Mouse (Mus musculus) neural tube, embryonic 13.5 days (tissue): ENCODE measurements at regions not wholly inside any gene's neighbourhood (a gene's known extent, or its start where the extent isn't known, plus 50 kb on each side); places are given as distances from the start of the nearest gene placed in this dataset.

ENCODE experiments used
- ATAC-seq: fragments of 200-750 bp; cut with Nextera tagmentation; 2 replicates; pipeline ENCODE4 v1.8.0; 2017; ENCODE audit warnings: low read depth, mild to moderate bottlenecking, moderate TSS enrichment, moderate library complexity
- H3K27ac ChIP-seq: fragments of 300-500 bp; sonication (generic); replicated peaks from 2 replicates; pipeline ENCODE4 v1.5.1; 2015; ENCODE audit warnings: moderate library complexity, mild to moderate bottlenecking, inconsistent platforms
- H3K27me3 ChIP-seq: fragments of 300-500 bp; sonication (generic); 2 replicates; pipeline ENCODE4 v1.6.1; 2015; ENCODE audit warnings: mild to moderate bottlenecking, inconsistent platforms
- H3K36me3 ChIP-seq: fragments of 300-500 bp; sonication (generic); 2 replicates; pipeline ENCODE4 v1.6.1; 2015; ENCODE audit warnings: mild to moderate bottlenecking, inconsistent platforms
- H3K4me1 ChIP-seq: fragments of 300-500 bp; sonication (generic); replicated peaks from 2 replicates; pipeline ENCODE4 v1.6.1; 2015; ENCODE audit warnings: inconsistent platforms
- H3K4me2 ChIP-seq: fragments of 300-500 bp; sonication (generic); 2 replicates; pipeline ENCODE4 v1.6.1; 2015; ENCODE audit warnings: inconsistent platforms, mild to moderate bottlenecking, moderate library complexity
- H3K4me3 ChIP-seq: fragments of 300-500 bp; sonication (generic); 2 replicates; pipeline ENCODE4 v1.5.1; 2015; ENCODE audit warnings: mild to moderate bottlenecking, inconsistent platforms
- H3K9ac ChIP-seq: fragments of 300-500 bp; sonication (generic); 2 replicates; pipeline ENCODE4 v1.6.1; 2015; ENCODE audit warnings: moderate library complexity, mild to moderate bottlenecking, inconsistent platforms
- H3K9me3 ChIP-seq: fragments of 300-500 bp; sonication (generic); 2 replicates; pipeline ENCODE4 v1.6.1; 2016; ENCODE audit warnings: inconsistent platforms
- WGBS: fragments of 180-500 bp; shearing (Covaris S2); methylation state at CpG from one replicate; pipeline ENCODE4 v1.1.7; 2015; 5-methylcytosine and 5-hydroxymethylcytosine counted together

DNA sequence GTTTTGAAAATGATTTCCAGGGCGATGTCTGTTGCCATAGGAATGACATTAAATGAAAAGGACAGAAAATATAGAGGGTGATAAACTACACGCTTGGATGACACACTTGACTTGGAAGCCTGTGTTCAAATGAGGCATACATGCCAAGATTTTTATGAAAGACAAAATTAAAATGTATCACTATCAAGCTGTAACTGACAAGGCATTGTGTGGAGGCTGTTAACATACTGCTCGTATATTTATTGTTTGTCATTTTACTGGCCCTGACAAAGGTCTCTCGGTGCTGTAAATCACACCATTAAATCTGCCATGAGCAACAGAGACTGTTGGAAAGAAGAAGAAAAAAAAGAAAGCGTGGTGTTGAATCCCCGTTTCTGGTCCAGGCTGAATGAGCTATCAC is 395.3 kb upstream of the Sall1 start:
- Histone ChIP-seq H3K36me3 (no peaks in the 10 kb centered on the region), H3K27ac (no peak overlapping the region), H3K4me3 (no peak overlapping the region), H3K27me3 (no peaks in the 10 kb centered on the region), H3K4me2 (no peak overlapping the region), H3K9ac (no peak overlapping the region), H3K4me1 (peaks cover 13% of the 10 kb centered on the region), H3K9me3 (no peaks in the 10 kb centered on the region)
- WGBS: 29% methylated on average over 6 of the region's 6 CpGs
- ATAC-seq: peak; percentile 47; the same call in 1 of the 2 replicates

DNA sequence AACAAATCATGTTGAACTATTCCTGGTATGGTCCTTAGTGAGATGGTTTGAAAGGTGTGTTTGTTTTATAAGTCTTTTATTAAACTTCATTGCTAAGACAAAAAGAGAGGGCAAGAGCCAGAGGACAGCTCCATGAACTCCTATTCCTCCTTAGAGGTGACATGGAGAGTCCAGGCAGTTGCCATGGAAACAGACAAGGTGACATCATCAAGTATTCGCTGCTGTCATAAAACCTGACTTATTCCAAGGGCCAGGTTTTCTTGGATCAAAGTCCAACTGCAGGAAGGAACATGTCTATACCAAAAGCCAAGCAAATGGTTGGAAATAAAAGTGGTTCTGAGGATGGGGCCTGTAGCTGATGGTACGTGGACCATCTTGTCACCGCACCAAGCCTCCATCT is 383.0 kb upstream of the Sall1 start:
- H3K9ac ChIP-seq: no peak overlapping the region
- WGBS: 93% methylated on average over 3 of the region's 3 CpGs
- H3K4me1 ChIP-seq: no peaks in the 10 kb centered on the region
- no peak overlapping the region for H3K4me3 ChIP-seq
- H3K27ac ChIP-seq: no peak overlapping the region
- H3K36me3 ChIP-seq: no peaks in the 10 kb centered on the region
- H3K4me2 ChIP-seq: no peak overlapping the region
- no peaks in the 10 kb centered on the region for H3K9me3 ChIP-seq
- no peaks in the 10 kb centered on the region for H3K27me3 ChIP-seq
- no peak for ATAC-seq

DNA sequence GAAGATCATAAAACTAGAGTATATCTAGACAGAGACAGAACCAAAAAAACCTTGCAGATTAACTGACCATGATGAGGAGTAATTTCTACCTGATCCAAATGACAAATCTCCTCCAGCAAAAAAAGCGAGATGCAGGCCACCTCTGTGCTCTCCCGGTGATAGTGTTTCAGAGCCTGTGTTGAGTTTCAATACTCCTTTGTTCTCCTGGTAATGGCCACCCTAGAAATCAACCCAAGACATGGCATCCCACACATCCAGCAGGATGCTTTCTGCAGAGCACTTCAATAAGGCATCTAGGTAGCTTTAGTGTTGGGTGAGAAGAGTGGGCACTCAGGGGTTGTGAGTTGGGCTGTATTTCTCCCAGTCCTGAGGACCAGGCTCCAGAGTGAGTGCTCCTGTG is 371.3 kb upstream of the Sall1 start:
- WGBS: 85% methylated on average over 2 of the region's 2 CpGs
- H3K9ac ChIP-seq: no peak overlapping the region
- no peaks in the 10 kb centered on the region for H3K9me3 ChIP-seq
- no peaks in the 10 kb centered on the region for H3K4me1 ChIP-seq
- ATAC-seq: no peak
- H3K4me3 ChIP-seq: no peak overlapping the region
- H3K27ac ChIP-seq: no peak overlapping the region
- no peak overlapping the region for H3K4me2 ChIP-seq
- no peaks in the 10 kb centered on the region for H3K27me3 ChIP-seq
- no peaks in the 10 kb centered on the region for H3K36me3 ChIP-seq

DNA sequence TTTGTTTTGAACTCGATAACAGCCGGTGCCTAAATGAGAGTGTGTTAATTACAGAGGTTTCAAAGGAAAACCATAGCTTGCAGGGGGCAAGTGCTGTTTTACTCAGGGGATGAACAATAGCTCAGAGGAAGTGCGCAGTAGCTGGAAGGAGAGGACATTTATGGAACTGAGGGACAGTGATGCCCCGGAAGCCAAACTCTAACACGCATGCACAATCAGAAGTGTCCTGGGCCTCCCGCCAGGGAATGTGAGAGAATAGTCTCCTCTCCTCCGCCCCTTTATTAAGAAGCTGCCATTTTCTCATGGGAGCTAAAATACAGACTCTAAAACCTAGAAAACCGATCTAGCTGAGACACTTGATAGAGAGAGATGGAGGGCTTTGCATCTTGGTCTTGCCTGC is 368.5 kb upstream of the Sall1 start:
- Histone ChIP-seq H3K4me3 (no peak overlapping the region), H3K9ac (no peak overlapping the region), H3K36me3 (no peaks in the 10 kb centered on the region), H3K4me2 (no peak overlapping the region), H3K4me1 (no peaks in the 10 kb centered on the region), H3K27ac (no peak overlapping the region), H3K27me3 (no peaks in the 10 kb centered on the region), H3K9me3 (no peaks in the 10 kb centered on the region)
- 61% methylated on average over 8 of the region's 8 CpGs for WGBS
- no peak for ATAC-seq

DNA sequence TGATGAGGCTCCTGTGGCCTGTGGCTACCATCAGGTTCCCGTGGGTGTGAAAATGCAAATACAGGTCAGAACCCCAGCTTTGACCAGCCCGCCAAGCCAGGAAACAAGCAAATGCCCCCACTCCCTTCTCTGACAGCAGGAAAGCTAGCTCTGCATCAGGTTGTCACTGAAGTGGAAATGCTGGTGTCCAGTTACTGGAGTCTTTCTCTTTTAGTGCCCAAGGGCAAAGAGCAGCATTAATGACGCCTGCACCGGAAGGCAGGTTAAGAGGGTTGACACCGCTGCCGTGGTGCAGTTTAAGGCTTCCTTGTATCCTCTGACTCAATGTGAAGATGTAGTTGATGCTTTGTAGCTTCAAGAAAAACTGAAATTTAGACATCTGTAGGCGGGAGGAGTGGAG is 368.1 kb upstream of the Sall1 start:
- no peak for ATAC-seq

DNA sequence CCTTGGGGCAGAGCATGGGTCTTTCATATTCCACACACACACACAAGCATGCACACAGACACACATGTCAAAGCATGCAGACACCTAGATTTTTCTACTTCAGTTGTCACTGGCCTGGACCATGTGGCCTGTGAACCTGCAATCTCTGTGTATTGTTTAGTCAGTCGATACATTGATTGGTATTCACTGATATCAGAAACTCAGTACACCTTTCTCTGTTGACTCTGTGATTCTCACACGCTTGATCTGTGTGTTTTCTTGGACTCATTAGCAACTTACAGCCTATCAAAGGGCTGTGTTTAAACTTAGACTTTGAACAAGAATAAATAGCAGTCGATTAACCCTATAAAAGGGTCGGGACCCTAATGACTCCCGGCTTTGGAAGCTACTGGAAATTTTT is 362.7 kb upstream of the Sall1 start:
- Histone ChIP-seq H3K4me1 (no peaks in the 10 kb centered on the region), H3K36me3 (no peaks in the 10 kb centered on the region), H3K4me3 (no peak overlapping the region), H3K27me3 (no peaks in the 10 kb centered on the region), H3K9ac (no peak overlapping the region), H3K27ac (no peak overlapping the region), H3K4me2 (no peak overlapping the region), H3K9me3 (no peaks in the 10 kb centered on the region)
- ATAC-seq: no peak
- 91% methylated on average over 5 of the region's 5 CpGs for WGBS

More for the DNA sequence above, 368.1 kb upstream of the Sall1 start:
- Histone ChIP-seq H3K27me3 (no peaks in the 10 kb centered on the region), H3K27ac (no peak overlapping the region), H3K4me1 (no peaks in the 10 kb centered on the region), H3K4me2 (no peak overlapping the region), H3K36me3 (no peaks in the 10 kb centered on the region), H3K4me3 (no peak overlapping the region), H3K9ac (no peak overlapping the region), H3K9me3 (no peaks in the 10 kb centered on the region)
- WGBS: 32% methylated on average over 7 of the region's 7 CpGs

DNA sequence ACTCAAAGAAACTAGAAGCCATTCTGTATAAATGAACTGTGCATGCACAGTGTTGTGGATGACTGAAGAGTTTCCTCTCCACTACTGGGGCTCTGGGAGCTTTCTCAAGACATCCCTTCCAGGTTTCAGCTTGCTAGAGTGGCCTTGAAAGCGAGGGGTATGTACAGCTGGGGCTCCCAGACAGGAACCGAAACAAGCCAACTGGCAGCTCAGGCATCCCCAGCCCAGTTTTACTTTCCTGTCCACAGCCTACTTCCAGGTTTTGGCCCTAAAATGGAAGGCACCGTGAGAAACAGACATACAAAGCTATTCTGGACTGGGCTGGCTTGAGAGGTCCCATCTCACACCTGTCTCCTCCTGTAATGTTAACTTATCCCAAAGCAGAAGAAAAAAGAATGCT is 360.3 kb upstream of the Sall1 start:
- WGBS: 88% methylated on average over 3 of the region's 3 CpGs
- Histone ChIP-seq H3K9me3 (no peaks in the 10 kb centered on the region), H3K36me3 (no peaks in the 10 kb centered on the region), H3K4me2 (no peak overlapping the region), H3K4me3 (no peak overlapping the region), H3K4me1 (no peaks in the 10 kb centered on the region), H3K27ac (no peak overlapping the region), H3K9ac (no peak overlapping the region), H3K27me3 (no peaks in the 10 kb centered on the region)
- ATAC-seq: no peak

DNA sequence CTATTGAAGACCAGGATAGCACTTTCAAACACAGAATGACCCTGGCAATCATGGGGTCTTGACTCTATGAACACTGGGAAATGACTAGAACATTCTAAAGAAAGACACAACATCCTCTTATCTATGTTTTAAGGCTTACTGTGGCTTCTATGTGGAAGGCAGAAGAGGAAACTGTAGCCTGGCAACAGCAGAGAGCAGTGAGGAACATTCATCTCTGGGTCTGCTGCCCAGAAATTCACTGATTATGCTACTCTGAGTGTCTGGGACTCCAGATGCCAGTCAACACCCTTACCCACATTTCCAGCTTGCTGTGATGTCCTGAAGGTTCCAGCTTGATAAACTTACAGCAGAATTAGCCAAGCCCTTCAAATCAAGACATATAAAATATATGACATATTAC is 352.7 kb upstream of the Sall1 start:
- Histone ChIP-seq H3K4me3 (no peak overlapping the region), H3K4me1 (no peaks in the 10 kb centered on the region), H3K27me3 (no peaks in the 10 kb centered on the region), H3K9me3 (no peaks in the 10 kb centered on the region), H3K4me2 (no peak overlapping the region), H3K36me3 (no peaks in the 10 kb centered on the region), H3K27ac (no peak overlapping the region), H3K9ac (no peak overlapping the region)
- no peak for ATAC-seq

DNA sequence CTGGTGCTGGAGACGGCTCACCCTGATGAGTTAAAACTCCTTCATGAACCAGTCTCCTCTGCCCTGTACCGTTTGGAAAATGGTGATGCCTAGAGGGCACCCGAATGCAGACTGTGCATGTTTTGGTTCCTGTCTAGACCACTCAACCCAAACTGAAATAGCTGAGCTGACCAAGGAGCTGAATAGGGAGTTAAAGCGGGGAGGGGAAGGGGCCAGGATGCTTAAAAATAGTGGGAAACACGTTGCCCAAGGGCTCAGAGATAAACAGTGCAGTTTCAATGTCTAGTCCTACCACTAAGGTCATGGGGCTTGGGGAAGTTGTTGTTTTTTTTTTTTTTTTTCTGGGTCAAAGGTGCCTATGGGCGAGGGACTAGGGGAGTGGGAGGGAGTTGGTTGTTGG is 348.8 kb upstream of the Sall1 start:
- Histone ChIP-seq H3K27me3 (no peaks in the 10 kb centered on the region), H3K27ac (no peak overlapping the region), H3K4me3 (no peak overlapping the region), H3K36me3 (no peaks in the 10 kb centered on the region), H3K4me2 (no peak overlapping the region), H3K4me1 (peaks cover 16% of the 10 kb centered on the region), H3K9ac (no peak overlapping the region), H3K9me3 (no peaks in the 10 kb centered on the region)
- 85% methylated on average over 6 of the region's 6 CpGs for WGBS
- ATAC-seq: no peak

DNA sequence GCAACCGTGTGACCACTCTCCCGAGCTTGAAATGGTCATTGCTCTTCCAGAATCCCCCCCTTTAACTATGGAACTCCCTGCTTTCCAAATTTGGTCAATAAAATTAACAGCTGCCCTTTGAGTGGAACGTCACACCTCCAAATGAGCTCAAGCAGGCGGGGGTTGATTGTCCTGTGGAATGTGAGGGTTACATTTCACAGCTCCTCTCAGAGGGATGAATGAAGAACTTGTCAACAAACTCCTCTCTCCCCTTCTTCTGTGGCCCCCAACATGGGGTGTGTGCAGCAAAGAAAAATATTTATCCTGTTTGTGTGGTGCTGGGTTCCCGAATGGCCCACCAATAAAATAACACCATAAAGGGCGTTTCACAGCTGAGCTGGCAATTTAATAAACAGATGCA is 344.8 kb upstream of the Sall1 start:
- no peak overlapping the region for H3K4me3 ChIP-seq
- H3K27me3 ChIP-seq: no peaks in the 10 kb centered on the region
- 9% methylated on average over 6 of the region's 6 CpGs for WGBS
- H3K36me3 ChIP-seq: no peaks in the 10 kb centered on the region
- ATAC-seq: no peak
- H3K4me2 ChIP-seq: no peak overlapping the region
- H3K4me1 ChIP-seq: peaks cover 42% of the 10 kb centered on the region
- H3K9me3 ChIP-seq: no peaks in the 10 kb centered on the region
- no peak overlapping the region for H3K9ac ChIP-seq
- no peak overlapping the region for H3K27ac ChIP-seq

DNA sequence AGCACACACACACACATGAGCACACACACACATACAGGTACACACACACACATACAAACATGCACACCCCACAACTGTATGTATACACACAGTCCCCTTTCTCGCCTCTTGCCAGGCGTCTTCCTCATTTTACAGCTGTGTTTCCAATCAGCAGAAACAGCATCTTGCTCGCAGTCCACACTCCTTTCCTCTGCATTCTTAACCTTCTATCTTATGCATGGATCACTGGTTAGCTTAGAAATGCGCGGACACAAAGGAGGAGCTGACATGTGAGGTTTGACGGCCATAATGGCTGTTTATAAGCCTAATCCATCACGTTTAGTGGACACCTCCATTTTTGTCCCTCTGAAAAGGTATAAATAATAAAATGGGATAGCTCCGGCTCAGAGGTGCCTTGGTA is 343.3 kb upstream of the Sall1 start:
- Histone ChIP-seq H3K4me2 (peak overlapping the region; percentile 31), H3K4me3 (no peak overlapping the region), H3K27me3 (no peaks in the 10 kb centered on the region), H3K27ac (peak overlapping the region; percentile 53; the same call in 1 of the 2 replicates), H3K9me3 (no peaks in the 10 kb centered on the region), H3K36me3 (no peaks in the 10 kb centered on the region), H3K4me1 (peaks cover 55% of the 10 kb centered on the region), H3K9ac (0 out of 2 replicates have a peak overlapping the region, but pooled peaks have one; percentile 18)
- 9% methylated on average over 8 of the region's 8 CpGs for WGBS
- ATAC-seq: peak; percentile 36; the same call in 1 of the 2 replicates

DNA sequence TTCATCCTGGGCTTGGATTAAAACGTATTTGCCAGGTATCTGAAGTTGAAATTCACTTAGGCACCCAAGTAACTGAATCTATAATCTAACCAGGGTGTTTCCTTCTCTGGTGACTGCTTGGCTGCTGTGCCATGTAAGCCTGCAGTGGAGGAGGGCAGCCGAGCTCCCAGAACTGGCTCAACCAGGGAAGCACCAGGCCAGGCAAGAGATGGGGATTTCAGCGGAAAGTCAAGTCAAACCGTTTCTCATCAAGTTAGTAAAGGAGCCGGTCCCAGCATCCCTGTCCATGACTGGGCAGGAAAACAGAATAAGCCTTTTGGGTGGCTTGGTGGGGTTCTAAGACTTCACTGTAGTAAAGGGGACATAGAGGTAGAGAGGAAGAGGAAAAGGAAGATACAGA is 341.1 kb upstream of the Sall1 start:
- peak overlapping the region; percentile 61; the same call in 1 of the 2 replicates for H3K27ac ChIP-seq
- no peaks in the 10 kb centered on the region for H3K27me3 ChIP-seq
- H3K9ac ChIP-seq: no peak overlapping the region
- peaks cover 63% of the 10 kb centered on the region for H3K4me1 ChIP-seq
- H3K4me3 ChIP-seq: no peak overlapping the region
- ATAC-seq: no peak
- H3K36me3 ChIP-seq: no peaks in the 10 kb centered on the region
- WGBS: 65% methylated on average over 5 of the region's 5 CpGs
- no peak overlapping the region for H3K4me2 ChIP-seq
- H3K9me3 ChIP-seq: no peaks in the 10 kb centered on the region

DNA sequence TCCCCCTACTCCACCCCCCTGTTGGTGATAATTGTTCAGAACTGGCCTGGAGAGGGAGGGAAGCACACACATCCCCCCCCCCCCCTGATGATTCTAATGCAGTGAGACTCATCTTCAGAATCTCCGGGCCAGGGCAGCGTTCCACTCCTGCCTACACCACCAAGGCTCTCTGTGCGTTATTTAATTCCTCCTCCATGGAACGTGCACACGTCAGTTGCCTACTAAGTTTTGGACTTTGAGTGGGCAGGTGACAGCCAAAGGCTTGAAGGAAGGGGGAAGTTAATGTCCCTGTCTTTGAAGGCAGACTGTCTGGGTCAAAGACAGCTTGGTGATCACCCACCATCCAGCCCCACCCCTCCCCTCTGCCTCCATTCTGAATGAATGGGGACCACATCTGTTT is 339.8 kb upstream of the Sall1 start:
- Histone ChIP-seq H3K27me3 (no peaks in the 10 kb centered on the region), H3K9me3 (no peaks in the 10 kb centered on the region), H3K4me1 (peaks cover 66% of the 10 kb centered on the region), H3K9ac (no peak overlapping the region), H3K4me2 (no peak overlapping the region), H3K36me3 (no peaks in the 10 kb centered on the region), H3K4me3 (no peak overlapping the region), H3K27ac (0 out of 2 replicates have a peak overlapping the region, but pooled peaks have one; percentile 56)
- WGBS: 12% methylated on average over 5 of the region's 5 CpGs
- no peak for ATAC-seq
